Mouse (Mus musculus) urinary bladder, adult 2 months (tissue): ENCODE measurements around the gene Rhox4e. TPM values are rescaled to one million over a fixed set of nuclear protein-coding genes. Genes with fewer than 3 reads are reported as not detected.
"Not testable (repeated sequence)": the region's sequence is repeated elsewhere in the genome, so short reads cannot be mapped to it uniquely, and the experiment has no call there.

Experiments
- DNase-seq: peaks from one replicate; pipeline ENCODE4 v3.0.0; 2022; ENCODE audit warnings: low spot score
- polyA plus RNA-seq: library from polyadenylated mRNA; depleted of rRNA; stranded (reverse); fragments of >200 nt; gene quantifications from 2 replicates; pipeline ENCODE4 v1.2.3, GENCODE M21; 2012; rRNA removed

Rhox4e gene
- polyA plus RNA-seq = not detected in 2 replicates

DNA sequence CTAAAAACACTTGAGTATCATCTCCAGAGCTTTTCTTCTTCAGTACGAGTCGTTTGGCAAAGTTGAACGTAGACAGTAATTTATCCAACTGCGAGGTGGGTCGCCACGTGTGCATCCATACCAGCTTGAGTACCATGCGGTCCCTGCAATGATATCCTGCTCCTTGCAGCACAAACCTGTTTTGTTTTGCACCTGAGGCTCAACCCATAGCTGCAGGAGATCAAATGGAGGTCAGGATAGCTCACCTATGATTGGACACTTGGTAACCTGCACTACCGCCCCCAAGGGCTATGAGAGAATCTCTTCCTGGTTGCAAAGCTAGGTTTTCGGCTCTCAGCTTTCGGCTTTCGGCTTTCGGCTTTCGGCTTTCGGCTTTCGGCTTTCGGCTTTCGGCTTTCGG, at the start of gene Rhox4e:
Rhox4e (plus strand) TSS at position 301 of the 400 bp plus-strand sequence.
- DNase-seq = not testable (repeated sequence)

DNA sequence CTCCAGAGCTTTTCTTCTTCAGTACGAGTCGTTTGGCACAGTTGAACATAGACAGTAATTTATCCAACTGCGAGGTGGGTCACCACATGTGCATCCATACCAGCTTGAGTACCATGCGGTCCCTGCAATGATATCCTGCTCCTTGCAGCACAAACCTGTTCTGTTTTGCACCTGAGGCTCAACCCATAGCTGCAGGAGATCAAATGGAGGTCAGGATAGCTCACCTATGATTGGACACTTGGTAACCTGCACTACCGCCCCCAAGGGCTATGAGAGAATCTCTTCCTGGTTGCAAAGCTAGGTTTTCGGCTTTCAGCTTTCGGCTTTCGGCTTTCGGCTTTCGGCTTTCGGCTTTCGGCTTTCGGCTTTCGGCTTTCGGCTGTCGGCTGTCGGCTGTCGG, 43.2 kb upstream of the Rhox4e start, which contains the start of gene Rhox4d:
Rhox4d (plus strand) TSS at position 301 of the 400 bp plus-strand sequence.
- not testable (repeated sequence) for DNase-seq

DNA sequence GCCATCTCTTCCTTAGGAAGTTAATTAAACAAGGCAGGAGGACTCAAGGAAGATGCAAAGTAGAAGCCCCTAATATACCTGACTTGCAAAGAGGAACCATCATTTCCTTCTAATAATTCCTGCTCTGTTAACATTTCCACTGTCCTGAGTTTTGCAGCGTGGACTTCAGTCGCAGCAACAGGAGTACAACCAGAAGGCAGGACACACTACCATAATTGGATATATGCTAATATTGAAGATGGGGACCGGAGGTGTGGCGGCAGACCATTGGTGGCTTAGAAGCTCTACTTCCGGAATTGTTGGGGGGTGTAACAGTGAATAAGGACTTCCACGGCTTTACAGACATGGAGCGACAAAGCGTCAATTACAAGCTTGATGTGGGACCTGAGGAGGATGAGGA, 27.1 kb upstream of the Rhox4e start, which contains the start of gene Rhox2e:
Rhox2e (plus strand) TSS at position 301 of the 400 bp plus-strand sequence.
- DNase-seq = not testable (repeated sequence)

DNA sequence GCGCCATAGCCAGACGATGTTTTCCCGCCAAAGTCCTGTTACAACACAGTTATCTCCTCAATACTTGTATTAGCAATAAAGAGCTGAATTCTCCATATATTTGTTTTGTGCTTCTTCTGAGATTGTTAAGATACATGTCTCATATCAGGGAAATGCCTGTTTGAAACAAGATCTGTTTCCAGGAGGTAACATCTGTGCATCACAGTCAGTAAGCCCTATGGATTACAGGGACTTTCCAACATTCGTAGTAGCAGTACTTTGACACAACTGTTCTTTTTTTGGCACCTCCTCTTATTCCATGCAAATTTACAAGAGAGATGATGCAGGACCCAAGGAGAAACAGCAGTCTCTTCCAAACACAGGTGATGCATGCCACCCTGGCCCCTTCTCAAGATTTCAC, 15.5 kb upstream of the Rhox4e start, which contains the start of gene Rhox3e:
Rhox3e (plus strand) TSS at position 301 of the 400 bp plus-strand sequence.
- DNase-seq = not testable (repeated sequence)

DNA sequence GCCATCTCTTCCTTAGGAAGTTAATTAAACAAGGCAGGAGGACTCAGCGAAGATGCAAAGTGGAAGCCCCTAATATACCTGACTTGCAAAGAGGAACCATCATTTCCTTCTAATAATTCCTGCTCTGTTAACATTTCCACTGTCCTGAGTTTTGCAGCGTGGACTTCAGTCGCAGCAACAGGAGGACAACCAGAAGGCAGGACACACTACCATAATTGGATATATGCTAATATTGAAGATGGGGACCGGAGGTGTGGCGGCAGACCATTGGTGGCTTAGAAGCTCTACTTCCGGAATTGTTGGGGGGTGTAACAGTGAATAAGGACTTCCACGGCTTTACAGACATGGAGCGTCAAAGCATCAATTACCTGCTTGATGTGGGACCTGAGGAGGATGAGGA, 13.9 kb downstream of the Rhox4e start, which contains the start of gene Rhox2f:
Rhox2f (plus strand) TSS at position 301 of the 400 bp plus-strand sequence.
- not testable (repeated sequence) for DNase-seq

DNA sequence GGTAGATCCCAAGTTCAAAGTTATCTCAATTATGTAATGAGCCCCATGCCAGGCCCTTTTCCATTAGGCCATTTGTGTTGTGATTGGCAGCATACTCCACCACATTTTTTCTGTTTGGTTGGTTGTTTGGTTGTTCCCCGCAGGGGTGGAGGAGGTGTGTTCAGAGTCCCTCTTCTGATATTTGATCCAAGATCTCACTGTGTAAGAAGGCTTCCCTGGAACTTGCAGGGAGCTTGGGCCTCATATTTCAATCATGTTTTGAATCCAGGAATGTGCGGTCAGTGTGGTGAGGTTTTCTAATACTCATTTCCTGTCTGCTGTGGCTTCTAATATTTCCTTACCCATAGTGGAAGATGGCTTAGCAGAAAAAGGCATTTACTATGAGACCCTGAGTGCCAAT, 15.4 kb downstream of the Rhox4e start:
- DNase-seq = not testable (repeated sequence)

DNA sequence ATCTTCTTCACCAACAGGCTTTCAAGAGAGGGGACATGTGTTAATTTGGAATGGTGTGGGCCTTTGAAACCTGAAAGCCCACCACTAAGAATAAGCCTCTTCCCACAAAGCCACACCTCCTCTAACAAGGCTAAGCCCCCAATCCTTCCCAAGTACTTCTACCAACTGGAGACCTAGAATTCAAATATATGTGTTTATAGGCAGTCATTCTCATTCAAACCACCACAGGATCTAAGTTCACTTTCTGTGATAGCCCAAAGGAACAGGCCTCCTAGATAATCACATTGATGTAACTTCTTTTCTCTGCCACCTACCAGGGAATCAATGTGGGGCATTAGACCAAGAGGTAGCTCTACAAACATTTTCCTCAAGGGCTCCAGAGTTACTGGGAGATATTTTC, 23.5 kb downstream of the Rhox4e start, which contains the start of gene Rhox3f:
Rhox3f (plus strand) TSS at position 301 of the 400 bp plus-strand sequence.
- not testable (repeated sequence) for DNase-seq

DNA sequence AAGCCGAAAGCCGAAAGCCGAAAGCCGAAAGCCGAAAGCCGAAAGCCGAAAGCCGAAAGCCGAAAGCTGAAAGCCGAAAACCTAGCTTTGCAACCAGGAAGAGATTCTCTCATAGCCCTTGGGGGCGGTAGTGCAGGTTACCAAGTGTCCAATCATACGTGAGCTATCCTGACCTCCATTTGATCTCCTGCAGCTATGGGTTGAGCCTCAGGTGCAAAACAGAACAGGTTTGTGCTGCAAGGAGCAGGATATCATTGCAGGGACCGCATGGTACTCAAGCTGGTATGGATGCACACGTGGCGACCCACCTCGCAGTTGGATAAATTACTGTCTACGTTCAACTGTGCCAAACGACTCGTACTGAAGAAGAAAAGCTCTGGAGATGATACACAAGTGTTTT, 50.4 kb downstream of the Rhox4e start, which contains the start of gene Rhox4f:
Rhox4f (minus strand) TSS at position 101 of the 400 bp plus-strand sequence.
- DNase-seq = not testable (repeated sequence)

Other genes with a start within 250 kb of the Rhox4e start
- gene Rhox3a2, start 177.4 kb upstream of the Rhox4e start, polyA plus RNA-seq = not detected in 2 replicates
- gene Rhox4a2, start 166.6 kb upstream of the Rhox4e start, polyA plus RNA-seq = not detected in 2 replicates
- not detected in 2 replicates for gene Rhox2b, start 145.3 kb upstream of the Rhox4e start, polyA plus RNA-seq
- gene Rhox4b, start 124.9 kb upstream of the Rhox4e start, polyA plus RNA-seq = not detected in 2 replicates
- gene Rhox2c, start 103.7 kb upstream of the Rhox4e start, polyA plus RNA-seq = not detected in 2 replicates
- gene Rhox3c, start 98.8 kb upstream of the Rhox4e start, polyA plus RNA-seq = not detected in 2 replicates
- not detected in 2 replicates for gene Rhox4c, start 77.1 kb upstream of the Rhox4e start, polyA plus RNA-seq
- not detected in 2 replicates for gene Rhox2d, start 64.0 kb upstream of the Rhox4e start, polyA plus RNA-seq
- gene Rhox4d, start 43.1 kb upstream of the Rhox4e start, polyA plus RNA-seq = not detected in 2 replicates
- gene Rhox2e, start 27.0 kb upstream of the Rhox4e start, polyA plus RNA-seq = not detected in 2 replicates
- gene Rhox3e, start 15.4 kb upstream of the Rhox4e start, polyA plus RNA-seq = not detected in 2 replicates
- gene Rhox2f, start 14.0 kb downstream of the Rhox4e start, polyA plus RNA-seq = not detected in 2 replicates
- gene Rhox3f, start 23.6 kb downstream of the Rhox4e start, polyA plus RNA-seq = not detected in 2 replicates
- not detected in 2 replicates for gene Rhox4f, start 50.3 kb downstream of the Rhox4e start, polyA plus RNA-seq
- not detected in 2 replicates for gene Rhox3g, start 71.2 kb downstream of the Rhox4e start, polyA plus RNA-seq
- not detected in 2 replicates for gene Rhox2g, start 86.1 kb downstream of the Rhox4e start, polyA plus RNA-seq
- not detected in 2 replicates for gene Rhox4g, start 93.9 kb downstream of the Rhox4e start, polyA plus RNA-seq
- not detected in 2 replicates for gene Rhox3h, start 111.4 kb downstream of the Rhox4e start, polyA plus RNA-seq
- not detected in 2 replicates for gene Rhox2h, start 115.9 kb downstream of the Rhox4e start, polyA plus RNA-seq
- gene Rhox5, start 247.4 kb downstream of the Rhox4e start, polyA plus RNA-seq = 8.6 and 9.8 TPM in 2 replicates